Mouse (Mus musculus) CH12.LX (cell line): Measurements from ENCODE around the gene Chrm1. TPM values are rescaled to one million over a fixed set of nuclear protein-coding genes. Genes with fewer than 3 reads are reported as not detected.

ENCODE experiments used
- DNase-seq: peaks from one replicate; pipeline ENCODE4 v3.0.0-alpha.2; 2013; ENCODE audit errors: extremely low read depth
- H3K27ac ChIP-seq: 2 replicates; pipeline ENCODE4 v1.5.1; 2012; ENCODE audit warnings: low read depth, mild to moderate bottlenecking, control low read depth, moderate library complexity; ENCODE audit not compliant: insufficient read depth
- H3K27me3 ChIP-seq: replicated peaks from 2 replicates; pipeline ENCODE3; 2012; ENCODE audit warnings: inconsistent platforms
- H3K36me3 ChIP-seq, 2 experiments: replicated peaks in 1 of 2; 2 replicates each; pipeline versions ENCODE3 to v1.6.1; 2012; ENCODE audit warnings: inconsistent platforms in 1 of 2, low read length in 1 of 2, mild to moderate bottlenecking in 1 of 2, mixed read lengths in 1 of 2, moderate library complexity in 1 of 2; ENCODE audit not compliant: control insufficient read depth in 1 of 2, insufficient read depth in 1 of 2
- H3K4me1 ChIP-seq, 2 experiments: 2 replicates each; pipeline ENCODE4 v1.6.1; 2012; ENCODE audit warnings: inconsistent platforms in 1 of 2, moderate library complexity in 1 of 2; ENCODE audit not compliant: insufficient read depth in 2 of 2, control insufficient read depth in 1 of 2
- H3K4me2 ChIP-seq: 2 replicates; pipeline ENCODE4 v1.6.1; 2012; ENCODE audit warnings: low read depth, mild to moderate bottlenecking, control low read depth; ENCODE audit not compliant: poor library complexity, insufficient read depth, severe bottlenecking
- H3K4me3 ChIP-seq, 3 experiments: fragments of 150-350 bp in 1 of 3; sonication (generic) in 1 of 3; replicated peaks in 1 of 3; 2 replicates each; pipeline versions ENCODE3 to v1.5.1; 2011 to 2012; ENCODE audit warnings: low read depth in 2 of 3, low read length in 2 of 3, mild to moderate bottlenecking in 2 of 3, moderate library complexity in 2 of 3, control low read depth in 1 of 3, improper control_type of control experiment in 1 of 3, inconsistent platforms in 1 of 3, mixed read lengths in 1 of 3; ENCODE audit not compliant: poor library complexity in 1 of 3
- H3K79me2 ChIP-seq: replicated peaks from 2 replicates; pipeline ENCODE4 v1.6.1; 2012; ENCODE audit warnings: mild to moderate bottlenecking, moderate library complexity; ENCODE audit not compliant: control insufficient read depth, poor library complexity, insufficient read depth, severe bottlenecking; ENCODE audit errors: extremely low read depth
- H3K9ac ChIP-seq: 2 replicates; pipeline ENCODE4 v1.6.1; 2012; ENCODE audit warnings: low read depth, mild to moderate bottlenecking, control low read depth, moderate library complexity; ENCODE audit not compliant: insufficient read depth
- H3K9me3 ChIP-seq: replicated peaks from 2 replicates; pipeline ENCODE3; 2012; ENCODE audit warnings: low read length, inconsistent platforms, mixed read lengths
- BHLHE40 ChIP-seq: IDR thresholded peaks from 2 replicates; pipeline ENCODE4 v1.6.1; 2011; ENCODE audit warnings: mild to moderate bottlenecking, low read depth, low read length, improper control_type of control experiment
- CHD2 ChIP-seq: IDR thresholded peaks from 2 replicates; pipeline ENCODE4 v1.6.1; 2011; ENCODE audit warnings: low read length, improper control_type of control experiment
- E2F4 ChIP-seq: IDR thresholded peaks from 2 replicates; pipeline ENCODE4 v1.6.1; 2011; ENCODE audit warnings: low read depth, low read length, improper control_type of control experiment; ENCODE audit not compliant: insufficient replicate concordance
- JUND ChIP-seq: conservative IDR thresholded peaks from 2 replicates; pipeline ENCODE4 v1.6.1; 2011; ENCODE audit warnings: low read depth, low read length, improper control_type of control experiment
- MAFK ChIP-seq: IDR thresholded peaks from 2 replicates; pipeline ENCODE4 v1.6.1; 2011; ENCODE audit warnings: low read length, improper control_type of control experiment; ENCODE audit not compliant: insufficient replicate concordance
- MAX ChIP-seq: IDR thresholded peaks from 2 replicates; pipeline ENCODE4 v1.6.1; 2011; ENCODE audit warnings: low read length, improper control_type of control experiment
- MAZ ChIP-seq: IDR thresholded peaks from 2 replicates; pipeline ENCODE4 v1.6.1; 2012; ENCODE audit warnings: low read depth, mild to moderate bottlenecking, inconsistent platforms, low read length, improper control_type of control experiment, moderate library complexity
- MXI1 ChIP-seq: IDR thresholded peaks from 2 replicates; pipeline ENCODE4 v1.6.1; 2011; ENCODE audit warnings: mild to moderate bottlenecking, low read depth, low read length, improper control_type of control experiment
- NELFE ChIP-seq: IDR thresholded peaks from 2 replicates; pipeline ENCODE4 v1.6.1; 2011; ENCODE audit warnings: low read depth, low read length, improper control_type of control experiment
- PAX5 ChIP-seq: IDR thresholded peaks from 2 replicates; pipeline ENCODE4 v1.6.1; 2012; ENCODE audit warnings: low read length, inconsistent platforms, mixed read lengths
- POLR2A ChIP-seq: IDR thresholded peaks from 2 replicates; pipeline ENCODE4 v1.6.1; 2011; ENCODE audit warnings: low read depth, mild to moderate bottlenecking, improper control_type of control experiment, low read length
- RAD21 ChIP-seq: IDR thresholded peaks from 2 replicates; pipeline ENCODE4 v1.6.1; 2011; ENCODE audit warnings: low read depth, mild to moderate bottlenecking, low read length, improper control_type of control experiment, moderate library complexity
- RCOR1 ChIP-seq: conservative IDR thresholded peaks from 2 replicates; pipeline ENCODE4 v1.6.1; 2012; ENCODE audit warnings: low read depth, mild to moderate bottlenecking, inconsistent platforms, low read length, improper control_type of control experiment
- SIN3A ChIP-seq: IDR thresholded peaks from 2 replicates; pipeline ENCODE4 v1.6.1; 2012; ENCODE audit warnings: low read length, improper control_type of control experiment, inconsistent platforms
- UBTF ChIP-seq: IDR thresholded peaks from 2 replicates; pipeline ENCODE4 v1.6.1; 2012; ENCODE audit warnings: low read depth, mild to moderate bottlenecking, inconsistent platforms, low read length, improper control_type of control experiment, moderate library complexity
- USF1 ChIP-seq: IDR thresholded peaks from 2 replicates; pipeline ENCODE4 v1.6.1; 2014; ENCODE audit warnings: low read depth, mild to moderate bottlenecking, inconsistent platforms, low read length, improper control_type of control experiment
- USF2 ChIP-seq: conservative IDR thresholded peaks from 2 replicates; pipeline ENCODE4 v1.6.1; 2011; ENCODE audit warnings: low read depth, low read length, improper control_type of control experiment
- ZC3H11A ChIP-seq: IDR thresholded peaks from 2 replicates; pipeline ENCODE4 v1.6.1; 2012; ENCODE audit warnings: low read depth, mild to moderate bottlenecking, inconsistent platforms, low read length, improper control_type of control experiment
- ZKSCAN1 ChIP-seq: IDR thresholded peaks from 2 replicates; pipeline ENCODE4 v1.6.1; 2012; ENCODE audit warnings: low read depth, inconsistent platforms, low read length, improper control_type of control experiment, borderline replicate concordance
- ZNF384 ChIP-seq: IDR thresholded peaks from 2 replicates; pipeline ENCODE4 v1.6.1; 2012; ENCODE audit warnings: low read depth, low read length, improper control_type of control experiment, inconsistent platforms
- dilution Hi-C: fragments of 300-500 bp; cut with MboI; formaldehyde crosslinking; loops from 2 replicates; pipeline ENCODE4 v1.14.3; 2020; ENCODE audit warnings: low sequenced_read_pairs; ENCODE audit not compliant: extremely low pct_unique_long_range_greater_than_20kb, extremely low pct_ligation_motif_present
- in situ Hi-C: fragments of 300-500 bp; cut with MboI; formaldehyde crosslinking; loops from 3 replicates; pipeline ENCODE4 v1.14.3; 2019; ENCODE audit warnings: low sequenced_read_pairs, low pct_ligation_motif_present, low pct_unique_long_range_greater_than_20kb, mixed read lengths
- polyA plus RNA-seq: library from polyadenylated mRNA; unstranded; fragments of >175 nt; gene quantifications from 2 replicates; pipeline ENCODE4 v1.2.1, GENCODE M21; 2012; ENCODE audit warnings: low read depth; ENCODE audit not compliant: insufficient read length
- total RNA-seq, 2 experiments: library from RNA; depleted of rRNA; stranded (reverse); fragments of 300-350 nt in 1 of 2; fragments of >200 nt in 1 of 2; gene quantifications; 2 replicates each; pipeline ENCODE4 v1.2.3; 2012 to 2014

Chrm1 gene
- total and polyA plus RNA-seq, 3 experiments, result not detected

- Histone ChIP-seq H3K9ac (no peak overlapping the region), H3K79me2 (no peaks in the 10 kb centered on the region), H3K36me3 (no peaks in the 10 kb centered on the region), H3K4me2 (no peak overlapping the region), H3K27ac (no peak overlapping the region), H3K4me1 (no peaks in the 10 kb centered on the region), H3K27me3 (no peaks in the 10 kb centered on the region), H3K9me3 (no peaks in the 10 kb centered on the region), H3K4me3 (no peak overlapping the region)
- dilution Hi-C loops (no loop called here), in situ Hi-C loops (no loop called here)
- no peak for DNase-seq
- no peak for TF ChIP-seq MXI1
- no peak for TF ChIP-seq ZC3H11A
- no peak for TF ChIP-seq SIN3A
- no peak for TF ChIP-seq ZNF384
- no peak for TF ChIP-seq CHD2
- no peak for TF ChIP-seq JUND
- no peak for TF ChIP-seq UBTF
- TF ChIP-seq MAFK, result no peak
- TF ChIP-seq RCOR1, result no peak
- no peak for TF ChIP-seq USF2
- no peak for TF ChIP-seq MAZ
- TF ChIP-seq PAX5, result no peak
- no peak for TF ChIP-seq RAD21
- no peak for TF ChIP-seq E2F4
- no peak for TF ChIP-seq USF1
Measured at GRCm38 (mm10) chr19:8664859-8665258, 1.3 kb downstream of the Chrm1 start.

- H3K27me3 ChIP-seq, result no peaks in the 10 kb centered on the region
- dilution Hi-C loops, result no loop called here
Measured at GRCm38 (mm10) chr19:8665746-8666145, 2.2 kb downstream of the Chrm1 start.

More at GRCm38 (mm10) chr19:8665746-8666145, 2.2 kb downstream of the Chrm1 start:
- H3K4me3 ChIP-seq, result no peak overlapping the region
- no peaks in the 10 kb centered on the region for H3K9me3 ChIP-seq
- no peak for DNase-seq
- no peaks in the 10 kb centered on the region for H3K36me3 ChIP-seq
- in situ Hi-C loops, result no loop called here
- TF ChIP-seq ZKSCAN1 (no peak), BHLHE40 (no peak), UBTF (no peak), PAX5 (no peak), NELFE (no peak), RCOR1 (no peak), MAX (no peak), RAD21 (no peak), POLR2A (no peak), MAZ (no peak), USF1 (no peak)
- TF ChIP-seq, all 38 proteins: peak for 0
- no peak overlapping the region for H3K4me2 ChIP-seq
- no peak overlapping the region for H3K27ac ChIP-seq
- H3K9ac ChIP-seq, result no peak overlapping the region
- H3K4me1 ChIP-seq, result no peaks in the 10 kb centered on the region
- H3K79me2 ChIP-seq, result no peaks in the 10 kb centered on the region
